Mouse (Mus musculus) G1E (cell line): ENCODE measurements around the gene Arl15.

Experiments used
- CTCF ChIP-seq: IDR thresholded peaks from 2 replicates; pipeline ENCODE4 v1.5.1; 2012; ENCODE audit warnings: low read depth, low read length, inconsistent platforms, mixed read lengths
- GATA1 ChIP-seq: IDR thresholded peaks from 2 replicates; pipeline ENCODE4 v1.6.1; 2012; ENCODE audit warnings: borderline replicate concordance, low read length, inconsistent platforms, mixed read lengths
- GATA2 ChIP-seq: IDR thresholded peaks from 2 replicates; pipeline ENCODE4 v1.6.1; 2012; ENCODE audit warnings: low read depth, low read length, inconsistent platforms, borderline replicate concordance
- POLR2AphosphoS5 ChIP-seq: IDR thresholded peaks from 2 replicates; pipeline ENCODE4 v1.6.1; 2012; ENCODE audit warnings: low read depth, low read length, inconsistent platforms; ENCODE audit not compliant: insufficient replicate concordance
- TAL1 ChIP-seq: conservative IDR thresholded peaks from 2 replicates; pipeline ENCODE4 v1.6.1; 2012; ENCODE audit warnings: low read depth, low read length, inconsistent platforms, mixed read lengths

DNA sequence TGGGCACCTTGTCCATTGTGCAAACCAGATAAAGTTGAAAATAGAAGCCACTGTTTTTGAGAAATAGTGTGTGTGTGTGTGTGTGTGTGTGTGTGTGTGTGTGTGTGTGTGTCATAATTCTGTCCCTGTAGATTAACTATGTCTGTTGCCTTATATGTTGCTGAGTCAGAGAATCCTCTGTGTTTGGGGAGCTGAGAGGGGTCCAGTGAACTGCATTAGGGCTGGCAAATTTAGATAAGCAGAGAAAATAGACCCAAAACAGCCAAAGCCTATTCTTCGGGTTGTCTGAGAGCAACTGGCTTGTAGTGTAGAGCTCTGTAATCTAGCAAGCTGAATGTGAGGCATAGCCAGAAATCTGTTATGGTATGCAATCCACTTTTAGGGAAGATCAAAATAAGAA is 348.9 kb downstream of the Arl15 start:
- TF ChIP-seq TAL1 (no peak), CTCF (no peak), GATA1 (no peak), POLR2AphosphoS5 (no peak), GATA2 (no peak)
